Mouse (Mus musculus) layer of hippocampus, postnatal 14 days (tissue): ENCODE results near the gene Hnrnpf. TPM values are rescaled to one million over a fixed set of nuclear protein-coding genes. Genes with fewer than 3 reads are reported as not detected.

Experiments
- DNase-seq, 2 experiments: peaks; one replicate each; pipeline ENCODE4 v3.0.0; 2021 to 2022; ENCODE audit warnings: low spot score in 2 of 2, mixed read lengths in 1 of 2
- total RNA-seq, 2 experiments: library from RNA; stranded (reverse); gene quantifications; 2 replicates each; pipeline ENCODE4 v1.2.3; 2021

Gene Hnrnpf
- total RNA-seq, 2 experiments from 2014 or later = 140 to 154 TPM

DNA sequence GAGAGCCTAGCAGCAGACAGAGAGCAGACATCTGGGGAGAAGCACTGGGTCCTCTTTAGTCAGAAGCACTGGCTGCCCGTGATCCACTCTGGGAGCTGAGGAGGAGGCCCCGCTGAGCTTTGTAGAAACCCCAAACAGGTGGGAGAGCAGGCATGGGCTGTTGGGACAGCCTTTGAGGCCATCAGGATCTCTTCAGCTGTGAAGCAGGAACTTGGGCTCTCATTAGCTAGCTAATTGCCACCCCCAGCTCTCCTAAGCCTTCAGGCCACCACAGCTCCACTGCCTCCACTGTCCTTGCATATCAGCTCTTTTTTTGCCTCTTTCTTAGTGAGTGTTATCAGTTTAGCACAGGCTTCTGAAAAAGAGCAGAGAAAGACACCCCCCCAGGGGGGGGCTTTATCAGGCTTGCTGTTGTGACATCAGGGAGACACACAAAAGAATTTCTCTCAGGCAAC, 11.5 kb upstream of the Hnrnpf start:
- DNase-seq = no peak

DNA sequence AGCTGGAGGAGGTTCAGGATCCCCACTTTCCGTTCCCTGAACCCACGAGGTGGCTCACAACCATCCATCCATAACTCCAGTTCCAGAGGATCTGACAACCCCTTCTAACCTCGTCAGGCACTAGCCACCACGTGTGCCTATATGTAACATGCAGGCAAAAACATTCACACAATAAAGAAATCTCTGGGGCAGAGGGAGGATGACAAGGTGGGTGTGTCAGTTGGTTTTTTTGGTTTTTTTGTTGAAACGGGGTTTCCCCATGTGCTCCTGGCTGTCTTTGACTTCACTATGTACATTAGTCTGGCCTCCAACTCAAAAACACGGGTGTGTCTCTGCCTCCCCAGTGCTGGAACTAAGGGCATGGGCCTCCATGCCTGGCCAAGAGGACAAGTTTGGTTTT, 9.9 kb upstream of the Hnrnpf start:
- no peak for DNase-seq

DNA sequence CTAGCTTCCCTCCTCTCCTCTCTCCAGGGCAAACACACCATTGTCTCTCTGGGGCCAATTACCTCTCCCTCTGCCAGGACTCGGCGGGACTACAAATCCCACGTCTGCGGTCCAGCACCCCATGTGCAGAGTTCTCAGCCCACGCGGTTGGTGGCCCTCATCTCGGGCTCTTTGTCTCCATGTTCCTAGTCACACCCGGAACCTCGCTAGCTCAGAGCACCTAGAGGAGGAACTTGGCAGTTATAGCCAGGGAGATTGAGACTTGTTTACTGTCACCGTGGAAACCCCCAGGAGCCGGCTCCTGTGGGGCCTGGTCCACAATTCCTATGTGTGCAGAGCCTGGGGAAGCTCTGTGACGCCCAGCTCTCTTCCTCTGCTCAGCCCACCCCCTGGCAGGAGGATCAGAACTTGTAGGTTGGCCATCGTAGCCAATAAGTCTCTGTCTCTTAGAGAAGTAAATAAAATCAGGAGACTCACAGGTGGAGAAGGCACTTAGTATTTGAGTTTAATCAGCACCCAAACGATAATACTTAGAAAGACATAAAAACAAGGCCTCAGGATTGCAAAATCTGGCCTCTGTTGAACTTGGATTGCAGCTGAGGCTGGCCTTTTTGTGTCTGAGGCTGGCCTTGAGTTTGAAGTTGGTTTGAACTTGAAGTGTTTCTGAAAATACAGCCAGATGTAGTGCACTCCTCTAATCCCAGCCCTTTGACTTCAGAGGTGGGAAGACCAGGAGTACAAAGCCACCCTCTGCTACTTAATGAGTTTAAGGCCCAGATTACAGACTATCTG, 8.6 kb upstream of the Hnrnpf start:
- DNase-seq = no peak

- no peak for DNase-seq
Observed at GRCm38 (mm10) chr6:117892386-117892785, 7.7 kb upstream of the Hnrnpf start.

GRCm38 (mm10) chr6:117893435-117893834, 6.7 kb upstream of the Hnrnpf start:
- DNase-seq = no peak

DNA sequence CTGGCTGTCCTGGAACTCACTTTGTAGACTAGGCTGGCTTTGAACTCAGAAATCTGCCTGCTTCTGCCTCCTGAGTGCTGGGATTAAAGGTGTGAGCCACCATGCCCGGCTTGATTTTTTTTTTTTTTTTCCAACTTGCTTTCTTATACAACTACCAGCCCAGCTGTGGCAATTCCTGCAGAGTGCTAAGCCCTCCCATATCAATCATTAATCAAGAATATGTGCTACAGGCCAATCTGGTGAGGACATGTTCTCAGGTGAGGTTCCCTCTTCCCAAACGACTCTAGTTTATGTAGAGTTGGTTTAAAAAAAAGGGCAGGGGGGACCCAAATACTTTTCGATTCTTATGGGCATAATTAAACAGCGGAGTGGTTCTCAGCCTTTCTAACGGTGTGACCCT, 2.3 kb upstream of the Hnrnpf start:
- no peak for DNase-seq

GRCm38 (mm10) chr6:117901510-117902402, 1.6 kb downstream of the Hnrnpf start:
- DNase-seq = no peak

DNA sequence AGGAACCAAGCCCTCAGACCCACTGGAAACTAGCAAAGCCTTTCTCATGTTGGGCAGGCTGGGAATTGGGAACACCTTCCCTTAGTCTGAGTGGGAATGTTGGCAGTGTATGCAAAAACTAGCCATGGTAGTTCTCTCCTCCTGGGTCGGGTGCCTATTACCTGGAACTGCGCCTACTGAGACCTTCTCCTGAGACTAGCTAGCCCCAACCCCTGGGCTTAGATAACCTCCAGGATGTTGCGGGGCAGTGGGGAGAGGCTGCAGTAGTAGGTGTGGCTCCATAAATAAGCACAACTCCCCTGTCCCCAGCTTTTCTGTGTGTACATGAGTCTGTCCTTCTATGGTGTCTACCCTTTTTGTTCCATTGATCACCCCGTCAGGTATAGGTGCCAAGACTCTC, 2.4 kb downstream of the Hnrnpf start:
- DNase-seq = no peak

DNA sequence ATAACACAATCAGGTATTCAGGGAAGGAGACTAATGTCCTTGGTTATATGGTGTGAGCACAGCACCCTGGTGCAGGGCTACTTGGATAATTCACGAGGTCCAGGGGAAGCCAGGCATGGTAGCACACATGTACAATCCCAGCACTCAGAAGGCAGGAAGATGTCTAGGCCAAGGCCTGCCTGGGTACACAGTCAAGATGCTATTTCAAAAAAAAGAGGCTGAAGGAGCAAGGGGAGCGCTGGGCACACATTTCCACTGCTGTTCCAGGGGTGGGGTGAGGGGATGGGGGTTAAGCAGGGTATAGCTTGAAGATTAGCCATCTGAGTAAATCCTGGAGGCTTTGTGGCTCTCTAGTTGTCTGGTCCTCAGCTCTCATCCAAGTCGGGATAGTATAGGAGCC, 3.7 kb downstream of the Hnrnpf start:
- DNase-seq = no peak

DNA sequence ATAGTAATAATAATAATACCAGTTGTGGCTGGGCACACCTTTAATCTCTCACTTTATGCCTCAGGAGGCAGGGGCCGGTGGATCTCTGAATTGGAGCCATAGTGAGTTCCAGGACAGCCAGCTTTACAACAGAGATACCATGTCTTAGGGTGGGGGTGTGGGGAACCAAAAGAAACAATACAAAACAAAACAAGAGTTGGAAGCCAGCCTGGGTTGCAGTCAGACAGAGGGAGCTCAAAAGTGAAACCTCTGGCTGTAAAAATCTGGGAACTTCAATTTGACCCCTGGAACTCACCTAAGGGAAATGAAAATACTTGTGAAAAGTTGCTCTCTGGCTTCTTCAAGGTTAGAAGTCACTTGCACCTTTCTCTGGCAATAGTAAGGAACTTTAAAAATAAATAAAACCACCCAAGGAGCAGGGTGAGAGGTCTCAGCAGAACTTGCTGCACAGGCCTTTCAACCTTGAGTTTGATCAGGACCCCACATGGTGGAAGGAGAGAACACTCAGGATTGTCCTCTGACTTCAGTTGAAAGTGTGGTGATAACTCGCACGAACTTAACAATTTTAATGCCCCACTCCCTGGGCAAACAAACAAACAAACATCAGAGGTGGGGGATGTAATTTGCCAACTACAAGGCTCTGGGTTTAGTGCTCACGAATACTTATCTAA, 5.3 kb downstream of the Hnrnpf start:
- no peak for DNase-seq

GRCm38 (mm10) chr6:117906015-117906531, 5.9 kb downstream of the Hnrnpf start:
- DNase-seq = peak; percentile 62 to 74

- DNase-seq = peak; percentile 97 to 98
Observed at GRCm38 (mm10) chr6:117906590-117907271, 6.6 kb downstream of the Hnrnpf start.

- DNase-seq = peak; percentile 39 to 59
Observed at GRCm38 (mm10) chr6:117907301-117907978, 7.3 kb downstream of the Hnrnpf start.

DNA sequence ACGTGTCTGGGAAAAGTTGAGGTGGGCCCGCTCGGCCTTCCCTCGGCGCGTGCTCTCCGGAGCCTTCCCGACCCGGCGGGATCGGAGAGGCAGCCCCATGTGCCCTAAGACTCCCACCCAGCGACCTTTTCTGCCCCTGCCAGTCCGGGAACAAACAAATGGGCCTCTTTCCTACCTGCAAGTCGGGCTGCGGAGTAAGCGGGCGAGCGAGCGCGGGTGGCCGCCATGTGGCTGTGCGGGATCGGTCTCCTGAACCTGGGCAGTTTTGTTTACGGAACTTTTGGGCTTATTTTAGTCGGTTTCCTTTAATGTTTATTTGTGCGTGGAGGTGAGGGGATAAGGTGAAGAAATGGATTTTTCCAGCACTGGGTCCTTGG, 7.8 kb downstream of the Hnrnpf start:
- DNase-seq = no peak

- DNase-seq = no peak
Observed at GRCm38 (mm10) chr6:117908424-117908900, 8.3 kb downstream of the Hnrnpf start.

- DNase-seq = no peak
Observed at GRCm38 (mm10) chr6:117910120-117910661, 10.1 kb downstream of the Hnrnpf start.

GRCm38 (mm10) chr6:117914541-117914940, 14.4 kb downstream of the Hnrnpf start:
- DNase-seq = no peak

- no peak for DNase-seq
Observed at GRCm38 (mm10) chr6:117916205-117916736, 16.1 kb downstream of the Hnrnpf start.

GRCm38 (mm10) chr6:117916737-117917426, 16.8 kb downstream of the Hnrnpf start:
- peak; percentile 37 to 57 for DNase-seq
